Mouse (Mus musculus): ENCODE data around the gene Exd2. TPM values are rescaled to one million over a fixed set of nuclear protein-coding genes. Genes with fewer than 3 reads are reported as not detected.

The Exd2 gene
- 33.0 and 34.4 TPM in 2 replicates for polyA plus RNA-seq (2014; fragmentation: Nextera tagmentation; extraction: Ambion mirVana)

GRCm38 (mm10) chr12:80462942-80463651 is at the start of gene Exd2:
Exd2 (plus strand) TSS chr12:80463095.
- Histone ChIP-seq H3K4me3 (ENCODE audit: low read depth, low read length) (peak within 1 kb of the TSS; percentile 65), H3K36me3 (ENCODE audit: control insufficient read depth, insufficient read depth, low read length) (no peaks in the 10 kb centered on the region), H3K4me1 (ENCODE audit: control insufficient read depth, insufficient read depth, low read length) (peaks cover 3% of the 10 kb centered on the region; the same call in 1 of the 2 replicates), H3K9me3 (ENCODE audit: control insufficient read depth, low read depth, low read length) (no peaks in the 10 kb centered on the region), H3K27me3 (ENCODE audit: control insufficient read depth, insufficient read depth, low read length) (no peaks in the 10 kb centered on the region), H3K27ac (ENCODE audit: low read length) (peak within 1 kb of the TSS; percentile 71), H3K4me2 (replicated peaks; ENCODE audit: low read depth, low read length) (peak within 1 kb of the TSS; percentile 72), H3K9ac (replicated peaks; ENCODE audit: low read depth, low read length) (peak within 1 kb of the TSS; percentile 49; the same call in 1 of the 2 replicates)
- peak; percentile 97 for ATAC-seq (ENCODE audit: insufficient number of reproducible peaks, insufficient read depth, low FRiP score, low read depth)
- WGBS, result under 1% methylated on average over 43 of the region's 45 CpGs

GRCm38 (mm10) chr12:80415100-80415499 is 47.8 kb upstream of the Exd2 start:
- H3K27ac ChIP-seq (ENCODE audit: low read length), result no peak overlapping the region
- 86% methylated on average over 2 of the region's 2 CpGs for WGBS
- H3K4me3 ChIP-seq (ENCODE audit: low read depth, low read length), result no peak overlapping the region
- no peak overlapping the region for H3K4me2 ChIP-seq (replicated peaks; ENCODE audit: low read depth, low read length)
- peaks cover 8% of the 10 kb centered on the region; the same call in 1 of the 2 replicates for H3K36me3 ChIP-seq (ENCODE audit: control insufficient read depth, insufficient read depth, low read length)
- no peak for ATAC-seq (ENCODE audit: insufficient number of reproducible peaks, insufficient read depth, low FRiP score, low read depth)
- H3K27me3 ChIP-seq (ENCODE audit: control insufficient read depth, insufficient read depth, low read length), result no peaks in the 10 kb centered on the region
- no peaks in the 10 kb centered on the region for H3K4me1 ChIP-seq (ENCODE audit: control insufficient read depth, insufficient read depth, low read length)
- peaks cover 6% of the 10 kb centered on the region; the same call in 1 of the 2 replicates for H3K9me3 ChIP-seq (ENCODE audit: control insufficient read depth, low read depth, low read length)
- no peak overlapping the region for H3K9ac ChIP-seq (replicated peaks; ENCODE audit: low read depth, low read length)

- H3K4me1 ChIP-seq (ENCODE audit: control insufficient read depth, insufficient read depth, low read length), result no peaks in the 10 kb centered on the region
- H3K27ac ChIP-seq (ENCODE audit: low read length), result no peak overlapping the region
- no peak overlapping the region for H3K4me2 ChIP-seq (replicated peaks; ENCODE audit: low read depth, low read length)
- no peak for ATAC-seq (ENCODE audit: insufficient number of reproducible peaks, insufficient read depth, low FRiP score, low read depth)
- H3K9me3 ChIP-seq (ENCODE audit: control insufficient read depth, low read depth, low read length), result no peaks in the 10 kb centered on the region
- 93% methylated on average over 3 of the region's 3 CpGs for WGBS
- no peaks in the 10 kb centered on the region for H3K27me3 ChIP-seq (ENCODE audit: control insufficient read depth, insufficient read depth, low read length)
- H3K9ac ChIP-seq (replicated peaks; ENCODE audit: low read depth, low read length), result no peak overlapping the region
- peaks cover 10% of the 10 kb centered on the region; the same call in 1 of the 2 replicates for H3K36me3 ChIP-seq (ENCODE audit: control insufficient read depth, insufficient read depth, low read length)
- H3K4me3 ChIP-seq (ENCODE audit: low read depth, low read length), result no peak overlapping the region
Measured at GRCm38 (mm10) chr12:80427683-80428082, 35.2 kb upstream of the Exd2 start.

GRCm38 (mm10) chr12:80433266-80433665 is 29.6 kb upstream of the Exd2 start:
- Histone ChIP-seq H3K4me3 (ENCODE audit: low read depth, low read length) (no peak overlapping the region), H3K4me1 (ENCODE audit: control insufficient read depth, insufficient read depth, low read length) (peaks cover 14% of the 10 kb centered on the region), H3K9me3 (ENCODE audit: control insufficient read depth, low read depth, low read length) (no peaks in the 10 kb centered on the region), H3K4me2 (replicated peaks; ENCODE audit: low read depth, low read length) (no peak overlapping the region), H3K9ac (replicated peaks; ENCODE audit: low read depth, low read length) (no peak overlapping the region), H3K27ac (ENCODE audit: low read length) (no peak overlapping the region), H3K27me3 (ENCODE audit: control insufficient read depth, insufficient read depth, low read length) (no peaks in the 10 kb centered on the region), H3K36me3 (ENCODE audit: control insufficient read depth, insufficient read depth, low read length) (peaks cover 7% of the 10 kb centered on the region; the same call in 1 of the 2 replicates)
- 63% methylated on average over 4 of the region's 4 CpGs for WGBS
- no peak for ATAC-seq (ENCODE audit: insufficient number of reproducible peaks, insufficient read depth, low FRiP score, low read depth)

GRCm38 (mm10) chr12:80434601-80434960 is 28.3 kb upstream of the Exd2 start:
- ATAC-seq (ENCODE audit: insufficient number of reproducible peaks, insufficient read depth, low FRiP score, low read depth), result 0 out of 2 replicates have a peak, but pooled peaks have one; percentile 1
- peak overlapping the region; percentile 91 for H3K4me3 ChIP-seq (ENCODE audit: low read depth, low read length)
- H3K4me1 ChIP-seq (ENCODE audit: control insufficient read depth, insufficient read depth, low read length), result peaks cover 14% of the 10 kb centered on the region
- peak overlapping the region; percentile 90; the same call in 1 of the 2 replicates for H3K9ac ChIP-seq (replicated peaks; ENCODE audit: low read depth, low read length)
- H3K27me3 ChIP-seq (ENCODE audit: control insufficient read depth, insufficient read depth, low read length), result no peaks in the 10 kb centered on the region
- H3K9me3 ChIP-seq (ENCODE audit: control insufficient read depth, low read depth, low read length), result no peaks in the 10 kb centered on the region
- peak overlapping the region; percentile 56 for H3K4me2 ChIP-seq (replicated peaks; ENCODE audit: low read depth, low read length)
- H3K36me3 ChIP-seq (ENCODE audit: control insufficient read depth, insufficient read depth, low read length), result peaks cover 3% of the 10 kb centered on the region; the same call in 1 of the 2 replicates
- WGBS, result 1% methylated on average over 8 of the region's 10 CpGs
- H3K27ac ChIP-seq (ENCODE audit: low read length), result peak overlapping the region; percentile 95

- H3K36me3 ChIP-seq (ENCODE audit: control insufficient read depth, insufficient read depth, low read length), result peaks cover 3% of the 10 kb centered on the region; the same call in 1 of the 2 replicates
- peak overlapping the region; percentile 90 for H3K9ac ChIP-seq (replicated peaks; ENCODE audit: low read depth, low read length)
- peak; percentile 85 for ATAC-seq (ENCODE audit: insufficient number of reproducible peaks, insufficient read depth, low FRiP score, low read depth)
- no peaks in the 10 kb centered on the region for H3K27me3 ChIP-seq (ENCODE audit: control insufficient read depth, insufficient read depth, low read length)
- H3K4me1 ChIP-seq (ENCODE audit: control insufficient read depth, insufficient read depth, low read length), result peaks cover 14% of the 10 kb centered on the region
- H3K27ac ChIP-seq (ENCODE audit: low read length), result peak overlapping the region; percentile 95
- peak overlapping the region; percentile 91 for H3K4me3 ChIP-seq (ENCODE audit: low read depth, low read length)
- peak overlapping the region; percentile 56 for H3K4me2 ChIP-seq (replicated peaks; ENCODE audit: low read depth, low read length)
- WGBS, result under 1% methylated on average over 56 of the region's 64 CpGs
- H3K9me3 ChIP-seq (ENCODE audit: control insufficient read depth, low read depth, low read length), result no peaks in the 10 kb centered on the region
Measured at GRCm38 (mm10) chr12:80434961-80435691, 27.8 kb upstream of the Exd2 start.

GRCm38 (mm10) chr12:80435887-80436286 is 27.0 kb upstream of the Exd2 start:
- no peak for ATAC-seq (ENCODE audit: insufficient number of reproducible peaks, insufficient read depth, low FRiP score, low read depth)
- Histone ChIP-seq H3K9ac (replicated peaks; ENCODE audit: low read depth, low read length) (peak overlapping the region; percentile 90), H3K4me1 (ENCODE audit: control insufficient read depth, insufficient read depth, low read length) (peaks cover 14% of the 10 kb centered on the region), H3K27me3 (ENCODE audit: control insufficient read depth, insufficient read depth, low read length) (no peaks in the 10 kb centered on the region), H3K4me3 (ENCODE audit: low read depth, low read length) (peak overlapping the region; percentile 91), H3K4me2 (replicated peaks; ENCODE audit: low read depth, low read length) (peak overlapping the region; percentile 56), H3K36me3 (ENCODE audit: control insufficient read depth, insufficient read depth, low read length) (peaks cover 3% of the 10 kb centered on the region; the same call in 1 of the 2 replicates), H3K27ac (ENCODE audit: low read length) (peak overlapping the region; percentile 95), H3K9me3 (ENCODE audit: control insufficient read depth, low read depth, low read length) (no peaks in the 10 kb centered on the region)
- 2% methylated on average over 9 of the region's 10 CpGs for WGBS

GRCm38 (mm10) chr12:80436336-80436976 is 26.4 kb upstream of the Exd2 start, which contains the start of gene Dcaf5:
Dcaf5 (minus strand) TSS chr12:80436601.
- under 1% methylated on average over 76 of the region's 79 CpGs for WGBS

More at GRCm38 (mm10) chr12:80436336-80436976, 26.4 kb upstream of the Exd2 start, which contains the start of gene Dcaf5:
- Histone ChIP-seq H3K36me3 (ENCODE audit: control insufficient read depth, insufficient read depth, low read length) (peaks cover 3% of the 10 kb centered on the region; the same call in 1 of the 2 replicates), H3K27me3 (ENCODE audit: control insufficient read depth, insufficient read depth, low read length) (no peaks in the 10 kb centered on the region), H3K4me3 (ENCODE audit: low read depth, low read length) (peak within 1 kb of the TSS; percentile 91), H3K9me3 (ENCODE audit: control insufficient read depth, low read depth, low read length) (no peaks in the 10 kb centered on the region), H3K9ac (replicated peaks; ENCODE audit: low read depth, low read length) (peak within 1 kb of the TSS; percentile 90), H3K4me2 (replicated peaks; ENCODE audit: low read depth, low read length) (peak within 1 kb of the TSS; percentile 56), H3K27ac (ENCODE audit: low read length) (peak within 1 kb of the TSS; percentile 95), H3K4me1 (ENCODE audit: control insufficient read depth, insufficient read depth, low read length) (peaks cover 14% of the 10 kb centered on the region)
- ATAC-seq (ENCODE audit: insufficient number of reproducible peaks, insufficient read depth, low FRiP score, low read depth), result peak; percentile 65
